Mouse (Mus musculus) CH12.LX (cell line): Measurements from ENCODE around the gene Ttll5. TPM values are rescaled to one million over a fixed set of nuclear protein-coding genes. Genes with fewer than 3 reads are reported as not detected.

Source experiments
- DNase-seq: peaks from one replicate; pipeline ENCODE4 v3.0.0-alpha.2; 2013; ENCODE audit errors: extremely low read depth
- H3K27ac ChIP-seq: 2 replicates; pipeline ENCODE4 v1.5.1; 2012; ENCODE audit warnings: low read depth, mild to moderate bottlenecking, control low read depth, moderate library complexity; ENCODE audit not compliant: insufficient read depth
- H3K27me3 ChIP-seq: replicated peaks from 2 replicates; pipeline ENCODE3; 2012; ENCODE audit warnings: inconsistent platforms
- H3K36me3 ChIP-seq, 2 experiments: replicated peaks in 1 of 2; 2 replicates each; pipeline versions ENCODE3 to v1.6.1; 2012; ENCODE audit warnings: inconsistent platforms in 1 of 2, low read length in 1 of 2, mild to moderate bottlenecking in 1 of 2, mixed read lengths in 1 of 2, moderate library complexity in 1 of 2; ENCODE audit not compliant: control insufficient read depth in 1 of 2, insufficient read depth in 1 of 2
- H3K4me1 ChIP-seq, 2 experiments: 2 replicates each; pipeline ENCODE4 v1.6.1; 2012; ENCODE audit warnings: inconsistent platforms in 1 of 2, moderate library complexity in 1 of 2; ENCODE audit not compliant: insufficient read depth in 2 of 2, control insufficient read depth in 1 of 2
- H3K4me2 ChIP-seq: 2 replicates; pipeline ENCODE4 v1.6.1; 2012; ENCODE audit warnings: low read depth, mild to moderate bottlenecking, control low read depth; ENCODE audit not compliant: poor library complexity, insufficient read depth, severe bottlenecking
- H3K4me3 ChIP-seq, 3 experiments: fragments of 150-350 bp in 1 of 3; sonication (generic) in 1 of 3; replicated peaks in 1 of 3; 2 replicates each; pipeline versions ENCODE3 to v1.5.1; 2011 to 2012; ENCODE audit warnings: low read depth in 2 of 3, low read length in 2 of 3, mild to moderate bottlenecking in 2 of 3, moderate library complexity in 2 of 3, control low read depth in 1 of 3, improper control_type of control experiment in 1 of 3, inconsistent platforms in 1 of 3, mixed read lengths in 1 of 3; ENCODE audit not compliant: poor library complexity in 1 of 3
- H3K79me2 ChIP-seq: replicated peaks from 2 replicates; pipeline ENCODE4 v1.6.1; 2012; ENCODE audit warnings: mild to moderate bottlenecking, moderate library complexity; ENCODE audit not compliant: control insufficient read depth, poor library complexity, insufficient read depth, severe bottlenecking; ENCODE audit errors: extremely low read depth
- H3K9ac ChIP-seq: 2 replicates; pipeline ENCODE4 v1.6.1; 2012; ENCODE audit warnings: low read depth, mild to moderate bottlenecking, control low read depth, moderate library complexity; ENCODE audit not compliant: insufficient read depth
- H3K9me3 ChIP-seq: replicated peaks from 2 replicates; pipeline ENCODE3; 2012; ENCODE audit warnings: low read length, inconsistent platforms, mixed read lengths
- CHD1 ChIP-seq: IDR thresholded peaks from 2 replicates; pipeline ENCODE4 v1.6.1; 2012; ENCODE audit warnings: low read depth, low read length, improper control_type of control experiment, inconsistent platforms
- CTCF ChIP-seq, 2 experiments: IDR thresholded peaks in 1 of 2; conservative IDR thresholded peaks in 1 of 2; 2 replicates each; pipeline ENCODE4 v1.5.1; 2011 to 2012; ENCODE audit warnings: low read depth in 2 of 2, low read length in 2 of 2, improper control_type of control experiment in 1 of 2, inconsistent platforms in 1 of 2, mild to moderate bottlenecking in 1 of 2, moderate library complexity in 1 of 2
- ELF1 ChIP-seq: IDR thresholded peaks from 2 replicates; pipeline ENCODE4 v1.6.1; 2014; ENCODE audit warnings: low read depth, mild to moderate bottlenecking, inconsistent platforms, low read length, improper control_type of control experiment
- EP300 ChIP-seq: IDR thresholded peaks from 2 replicates; pipeline ENCODE4 v1.6.1; 2011; ENCODE audit warnings: low read length, improper control_type of control experiment
- ETS1 ChIP-seq: conservative IDR thresholded peaks from 2 replicates; pipeline ENCODE4 v1.6.1; 2012; ENCODE audit warnings: low read depth, mild to moderate bottlenecking, inconsistent platforms, low read length, improper control_type of control experiment, moderate library complexity
- GABPA ChIP-seq: IDR thresholded peaks from 2 replicates; pipeline ENCODE4 v1.6.1; 2012; ENCODE audit warnings: low read depth, low read length, improper control_type of control experiment, inconsistent platforms; ENCODE audit not compliant: insufficient replicate concordance
- HCFC1 ChIP-seq: IDR thresholded peaks from 2 replicates; pipeline ENCODE4 v1.6.1; 2012; ENCODE audit warnings: low read depth, mild to moderate bottlenecking, inconsistent platforms, low read length, improper control_type of control experiment
- IRF4 ChIP-seq: IDR thresholded peaks from 2 replicates; pipeline ENCODE4 v1.6.1; 2014; ENCODE audit warnings: low read depth, mild to moderate bottlenecking, inconsistent platforms, low read length, improper control_type of control experiment
- JUN ChIP-seq: IDR thresholded peaks from 2 replicates; pipeline ENCODE4 v1.6.1; 2011; ENCODE audit warnings: low read depth, mild to moderate bottlenecking, low read length, improper control_type of control experiment, moderate library complexity; ENCODE audit not compliant: insufficient read depth
- KAT2A ChIP-seq: IDR thresholded peaks from 2 replicates; pipeline ENCODE4 v1.6.1; 2012; ENCODE audit warnings: low read length, improper control_type of control experiment, inconsistent platforms; ENCODE audit not compliant: insufficient replicate concordance
- MAX ChIP-seq: IDR thresholded peaks from 2 replicates; pipeline ENCODE4 v1.6.1; 2011; ENCODE audit warnings: low read length, improper control_type of control experiment
- MEF2A ChIP-seq: IDR thresholded peaks from 2 replicates; pipeline ENCODE4 v1.6.1; 2014; ENCODE audit warnings: low read depth, mild to moderate bottlenecking, inconsistent platforms, low read length, improper control_type of control experiment, borderline replicate concordance
- MXI1 ChIP-seq: IDR thresholded peaks from 2 replicates; pipeline ENCODE4 v1.6.1; 2011; ENCODE audit warnings: mild to moderate bottlenecking, low read depth, low read length, improper control_type of control experiment
- PAX5 ChIP-seq: IDR thresholded peaks from 2 replicates; pipeline ENCODE4 v1.6.1; 2012; ENCODE audit warnings: low read length, inconsistent platforms, mixed read lengths
- POLR2AphosphoS2 ChIP-seq: IDR thresholded peaks from 2 replicates; pipeline ENCODE4 v1.6.1; 2011; ENCODE audit warnings: low read depth, low read length, improper control_type of control experiment
- RAD21 ChIP-seq: IDR thresholded peaks from 2 replicates; pipeline ENCODE4 v1.6.1; 2011; ENCODE audit warnings: low read depth, mild to moderate bottlenecking, low read length, improper control_type of control experiment, moderate library complexity
- RCOR1 ChIP-seq: conservative IDR thresholded peaks from 2 replicates; pipeline ENCODE4 v1.6.1; 2012; ENCODE audit warnings: low read depth, mild to moderate bottlenecking, inconsistent platforms, low read length, improper control_type of control experiment
- SMC3 ChIP-seq: IDR thresholded peaks from 2 replicates; pipeline ENCODE4 v1.6.1; 2011; ENCODE audit warnings: low read depth, low read length, improper control_type of control experiment
- TBP ChIP-seq: conservative IDR thresholded peaks from 2 replicates; pipeline ENCODE4 v1.6.1; 2011; ENCODE audit warnings: low read depth, low read length, improper control_type of control experiment
- TCF12 ChIP-seq: IDR thresholded peaks from 2 replicates; pipeline ENCODE4 v1.6.1; 2014; ENCODE audit warnings: low read depth, mild to moderate bottlenecking, inconsistent platforms, low read length, improper control_type of control experiment
- UBTF ChIP-seq: IDR thresholded peaks from 2 replicates; pipeline ENCODE4 v1.6.1; 2012; ENCODE audit warnings: low read depth, mild to moderate bottlenecking, inconsistent platforms, low read length, improper control_type of control experiment, moderate library complexity
- USF2 ChIP-seq: conservative IDR thresholded peaks from 2 replicates; pipeline ENCODE4 v1.6.1; 2011; ENCODE audit warnings: low read depth, low read length, improper control_type of control experiment
- ZC3H11A ChIP-seq: IDR thresholded peaks from 2 replicates; pipeline ENCODE4 v1.6.1; 2012; ENCODE audit warnings: low read depth, mild to moderate bottlenecking, inconsistent platforms, low read length, improper control_type of control experiment
- ZNF384 ChIP-seq: IDR thresholded peaks from 2 replicates; pipeline ENCODE4 v1.6.1; 2012; ENCODE audit warnings: low read depth, low read length, improper control_type of control experiment, inconsistent platforms
- dilution Hi-C: fragments of 300-500 bp; cut with MboI; formaldehyde crosslinking; loops from 2 replicates; pipeline ENCODE4 v1.14.3; 2020; ENCODE audit warnings: low sequenced_read_pairs; ENCODE audit not compliant: extremely low pct_unique_long_range_greater_than_20kb, extremely low pct_ligation_motif_present
- in situ Hi-C: fragments of 300-500 bp; cut with MboI; formaldehyde crosslinking; loops from 3 replicates; pipeline ENCODE4 v1.14.3; 2019; ENCODE audit warnings: low sequenced_read_pairs, low pct_ligation_motif_present, low pct_unique_long_range_greater_than_20kb, mixed read lengths
- polyA plus RNA-seq: library from polyadenylated mRNA; unstranded; fragments of >175 nt; gene quantifications from 2 replicates; pipeline ENCODE4 v1.2.1, GENCODE M21; 2012; ENCODE audit warnings: low read depth; ENCODE audit not compliant: insufficient read length
- total RNA-seq, 2 experiments: library from RNA; depleted of rRNA; stranded (reverse); fragments of 300-350 nt in 1 of 2; fragments of >200 nt in 1 of 2; gene quantifications; 2 replicates each; pipeline ENCODE4 v1.2.3; 2012 to 2014

Gene Ttll5
- total and polyA plus RNA-seq, 3 experiments, result 5.7 to 14.0 (median 8.7) TPM

DNA sequence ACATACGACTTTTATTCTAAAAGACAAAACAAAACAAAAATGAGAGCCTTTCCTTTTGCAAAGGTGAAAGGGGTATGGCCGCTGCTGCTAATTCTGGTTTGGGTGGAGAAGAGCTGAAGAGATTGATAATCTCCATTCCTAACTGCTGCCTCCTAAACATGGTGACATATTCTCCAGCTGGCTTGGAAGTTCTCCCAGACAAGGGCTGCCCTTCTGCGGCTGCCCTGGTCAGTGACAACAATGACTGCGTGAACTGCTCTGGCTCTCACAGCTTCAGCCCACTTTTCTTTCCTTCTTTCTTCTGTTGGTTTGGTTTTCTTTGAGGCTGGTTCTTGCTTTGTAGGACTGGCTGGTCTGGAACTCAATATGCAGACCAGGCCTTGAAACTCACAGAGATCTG lies 163.7 kb downstream of the Ttll5 start:
- Histone ChIP-seq H3K4me3 (no peak overlapping the region), H3K4me2 (no peak overlapping the region), H3K36me3 (peaks cover 2 to 5% of the 10 kb centered on the region in 2 experiments), H3K27ac (no peak overlapping the region), H3K9me3 (no peaks in the 10 kb centered on the region), H3K27me3 (no peaks in the 10 kb centered on the region), H3K4me1 (peaks cover 7 to 26% of the 10 kb centered on the region in 2 experiments), H3K9ac (no peak overlapping the region), H3K79me2 (no peaks in the 10 kb centered on the region)
- in situ Hi-C loops, result no loop called here
- dilution Hi-C loops, result no loop called here
- no peak for TF ChIP-seq CTCF (conservative IDR thresholded peaks at IDR 0.05 in 1 of 2, IDR thresholded peaks at IDR 0.05 in 1 of 2; ENCODE audit: low read depth in 2 of 2, low read length in 2 of 2)
- TF ChIP-seq RCOR1, result no peak
- no peak for TF ChIP-seq GABPA
- TF ChIP-seq ZC3H11A, result no peak
- TF ChIP-seq KAT2A, result no peak
- no peak for TF ChIP-seq ETS1
- no peak for TF ChIP-seq MEF2A
- TF ChIP-seq MAX, result no peak
- TF ChIP-seq EP300, result no peak
- TF ChIP-seq MXI1, result no peak
- TF ChIP-seq IRF4, result no peak
- TF ChIP-seq POLR2AphosphoS2, result no peak
- no peak for TF ChIP-seq CHD1
- TF ChIP-seq UBTF, result no peak
- DNase-seq, result no peak

DNA sequence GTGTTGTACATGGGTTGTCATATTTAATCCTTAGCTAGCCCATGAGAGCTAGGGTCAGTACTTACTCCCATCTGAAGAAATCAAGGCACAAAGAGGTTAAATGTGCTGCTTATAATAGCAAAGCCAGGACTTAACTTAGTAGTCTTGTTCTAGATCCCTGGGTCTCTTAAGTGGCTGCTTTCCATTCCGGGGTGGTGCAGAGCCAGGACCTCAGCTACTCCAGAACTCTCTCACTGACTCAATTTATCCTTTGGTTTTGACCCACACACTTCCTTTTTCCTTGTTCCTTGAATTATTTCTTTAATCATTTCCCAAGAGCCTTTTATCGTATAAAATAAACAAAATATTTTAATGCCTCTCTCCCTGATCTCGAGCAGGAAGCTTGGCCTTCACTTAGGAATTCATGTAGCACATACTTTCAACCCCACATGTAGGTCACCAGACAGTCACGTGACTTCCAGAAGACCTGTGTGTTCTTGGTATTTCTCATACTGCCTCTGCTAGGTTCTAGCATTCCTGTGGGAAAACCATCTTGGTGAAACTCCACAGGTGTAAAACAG lies 164.4 kb downstream of the Ttll5 start:
- dilution Hi-C loops, result no loop called here
- Histone ChIP-seq H3K79me2 (no peaks in the 10 kb centered on the region), H3K36me3 (peaks cover 2 to 5% of the 10 kb centered on the region in 2 experiments), H3K27ac (no peak overlapping the region), H3K4me1 (peaks cover 7 to 28% of the 10 kb centered on the region in 2 experiments), H3K9ac (no peak overlapping the region), H3K4me3 (no peak overlapping the region), H3K27me3 (no peaks in the 10 kb centered on the region), H3K9me3 (no peaks in the 10 kb centered on the region), H3K4me2 (no peak overlapping the region)
- in situ Hi-C loops, result no loop called here
- DNase-seq, result no peak
- TF ChIP-seq USF2 (no peak), ELF1 (no peak), TCF12 (no peak), UBTF (no peak), HCFC1 (no peak), MEF2A (no peak), TBP (no peak), GABPA (no peak), ZC3H11A (no peak), SMC3 (no peak), PAX5 (no peak), ZNF384 (no peak), MXI1 (no peak), JUN (no peak), RAD21 (no peak)
- TF ChIP-seq, all 38 proteins: peak for 0
